Mouse (Mus musculus): Measurements from ENCODE around the gene Nefh.
A peak's percentile ranks its signal among the peaks of the same experiment; 100 is the strongest.

Gene Nefh

DNA sequence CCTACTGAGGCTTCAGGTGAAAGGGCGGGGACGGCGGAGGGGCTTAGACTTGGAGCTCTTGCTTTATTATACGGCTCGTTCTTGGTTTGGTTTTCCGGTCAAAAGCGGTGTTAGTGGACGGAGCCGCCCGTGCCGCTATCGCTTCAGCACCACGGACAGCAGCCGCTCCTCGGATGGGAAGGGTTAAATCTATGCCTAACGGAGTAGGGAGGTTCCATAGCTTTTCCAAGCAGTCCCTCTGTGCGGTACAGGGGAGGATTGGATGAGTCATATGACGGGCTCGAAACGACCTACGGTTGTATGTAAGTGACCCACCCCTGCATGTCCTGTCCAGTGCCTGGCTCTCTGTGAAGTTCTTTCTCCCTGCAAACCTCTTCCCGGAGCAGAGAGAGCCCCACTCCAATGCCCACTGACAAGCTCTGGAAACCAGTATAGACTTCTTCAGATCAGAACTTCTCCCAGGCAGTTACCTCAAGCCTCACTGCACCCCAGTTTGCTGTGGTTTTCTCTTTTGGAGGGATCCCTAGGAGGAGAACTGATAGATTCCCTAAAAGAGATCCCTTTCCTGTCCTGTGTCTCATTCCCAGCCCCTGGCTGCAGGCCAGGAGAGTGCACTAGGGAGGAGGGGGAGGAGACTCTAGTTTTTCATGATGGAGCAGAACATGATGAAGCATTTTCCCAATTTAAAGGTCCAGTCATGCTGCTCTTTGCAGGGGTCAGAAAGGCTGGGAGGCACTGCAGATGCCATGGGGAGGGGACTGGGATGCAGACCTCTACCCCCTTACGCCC, 1.6 kb upstream of the Nefh start:
- no peak for DNase-seq (ENCODE audit: low spot score)

DNA sequence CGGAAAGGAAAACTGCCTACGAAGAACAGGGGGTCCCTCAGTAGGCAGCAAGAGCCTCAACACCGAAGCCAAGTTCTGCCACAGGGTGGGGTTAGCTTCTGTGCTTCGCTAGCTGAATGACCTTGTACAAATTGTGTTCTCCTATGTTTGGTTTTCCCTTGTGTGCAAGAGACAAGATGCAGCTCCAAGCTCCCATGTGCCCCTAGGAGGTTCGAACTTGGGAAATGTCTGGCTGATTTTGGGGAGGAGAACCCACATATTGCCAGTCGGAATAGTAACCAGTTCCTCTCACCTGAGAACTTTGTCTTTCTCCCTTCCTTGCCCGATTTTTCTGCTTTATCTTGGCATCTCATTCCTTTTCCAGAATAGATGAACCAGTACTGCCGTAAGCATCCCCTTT, 928 bp upstream of the Nefh start:
- no peak for DNase-seq (ENCODE audit: low spot score)

DNA sequence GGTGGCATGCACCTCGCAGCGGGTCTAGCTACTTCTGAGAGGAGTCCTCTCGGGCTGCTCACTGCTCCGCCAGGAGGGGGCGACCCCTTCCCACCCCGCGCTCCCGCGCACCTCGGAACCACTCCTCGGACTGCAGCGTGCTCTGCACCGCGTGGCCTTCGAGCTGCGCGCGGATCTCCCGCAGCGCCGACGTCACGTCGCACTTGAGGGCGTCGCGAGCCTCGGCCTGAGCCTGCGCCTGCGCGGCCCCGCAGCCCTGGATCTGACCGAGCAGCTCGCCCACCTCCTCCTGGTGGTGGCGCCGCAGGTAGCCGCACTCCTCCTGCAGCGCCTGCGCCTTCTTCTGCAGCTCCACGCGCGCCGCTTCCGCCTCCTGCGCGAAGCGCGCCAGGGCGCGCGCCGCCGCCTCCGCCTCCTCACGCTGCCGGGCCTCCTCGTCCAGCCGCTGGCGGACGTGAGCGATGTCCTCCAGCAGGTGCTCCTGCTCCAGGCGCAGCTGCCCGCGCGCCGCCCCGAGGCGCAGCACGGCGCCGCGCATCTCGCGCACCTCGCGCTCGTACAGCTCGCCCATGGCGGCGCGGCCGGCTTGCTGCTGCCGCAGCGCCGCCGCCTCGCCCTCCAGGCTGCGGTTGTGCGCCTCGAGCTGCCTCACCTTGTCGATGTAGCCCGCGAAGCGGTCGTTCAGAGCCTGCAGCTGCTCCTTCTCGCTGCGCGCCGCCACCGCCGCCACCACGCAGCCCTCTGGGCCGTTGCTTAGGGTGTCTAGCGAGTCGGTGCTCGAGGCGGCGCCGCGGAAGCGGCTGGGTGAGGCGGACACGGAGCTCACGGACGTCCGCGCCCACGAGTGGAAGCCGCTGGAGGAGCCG, 684 bp downstream of the Nefh start:
- peak; percentile 87 for DNase-seq (ENCODE audit: low spot score)

DNA sequence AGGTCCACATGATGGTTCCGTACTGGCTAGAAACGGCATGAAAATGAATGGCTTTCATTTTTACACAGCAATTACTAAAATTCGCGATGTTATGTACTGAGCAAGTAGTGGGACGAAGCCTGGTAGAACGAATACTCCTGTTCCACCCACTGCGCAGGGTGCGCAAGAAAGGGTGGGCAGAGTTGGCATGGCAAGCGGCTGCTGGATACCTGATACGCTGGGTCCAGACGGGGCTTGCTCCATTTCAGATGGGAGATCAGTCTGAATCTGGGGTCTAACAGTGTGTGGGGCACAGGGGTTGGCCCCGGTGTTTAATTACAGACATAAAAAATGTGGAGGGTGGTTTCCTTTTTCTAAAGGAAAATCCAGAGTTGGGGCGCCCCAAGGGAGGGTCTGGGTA, 1.3 kb downstream of the Nefh start:
- DNase-seq (ENCODE audit: low spot score) = no peak

DNA sequence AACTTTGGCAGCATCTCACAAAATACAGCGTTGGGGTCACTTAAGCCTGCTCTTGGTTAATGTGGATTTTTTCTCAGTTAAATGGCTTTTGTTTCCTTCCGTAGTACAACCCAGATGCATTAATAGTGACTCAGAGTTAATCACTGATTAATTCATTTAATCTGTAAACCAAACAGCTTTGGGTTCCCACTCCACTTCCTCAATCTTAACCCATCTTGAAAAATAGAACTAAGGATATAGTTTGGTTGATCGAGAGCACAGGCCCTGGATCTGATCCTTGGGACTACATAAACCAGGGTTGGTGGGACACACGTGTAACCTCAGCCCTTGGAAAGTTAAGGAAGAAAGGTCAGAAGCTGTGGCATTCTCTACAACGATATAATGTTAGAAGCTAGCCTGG, 11.6 kb downstream of the Nefh start:
- DNase-seq (ENCODE audit: low spot score) = no peak

DNA sequence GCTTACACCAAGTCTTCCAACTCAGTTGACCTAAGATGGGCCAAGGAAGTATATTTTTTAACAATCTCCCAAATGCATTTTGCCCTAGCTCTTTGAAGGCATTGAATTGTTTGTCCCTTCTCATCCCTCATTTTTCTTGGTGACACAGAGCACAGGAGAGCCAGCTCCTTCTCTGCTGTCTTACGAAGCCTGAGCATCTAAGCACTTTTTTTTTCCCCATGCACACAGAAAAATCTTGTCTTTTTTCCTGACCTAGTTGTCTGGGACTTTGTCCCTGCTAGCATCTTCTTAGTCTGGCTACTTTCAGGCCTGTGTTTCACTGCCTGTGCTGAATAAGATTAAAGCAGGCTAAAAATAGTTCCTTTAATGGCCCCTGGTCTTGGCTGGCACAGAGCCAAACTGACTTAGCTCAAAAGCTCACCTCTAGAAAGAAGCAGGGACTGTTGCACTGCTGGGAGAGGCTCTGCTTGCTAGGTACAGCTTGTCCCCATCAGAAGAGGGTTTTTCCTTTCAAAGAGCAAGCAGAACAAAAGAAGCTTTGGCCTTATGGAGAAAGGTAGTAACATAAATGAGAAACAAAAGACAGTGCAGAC, 16.8 kb downstream of the Nefh start:
- no peak for DNase-seq (ENCODE audit: low spot score)

DNA sequence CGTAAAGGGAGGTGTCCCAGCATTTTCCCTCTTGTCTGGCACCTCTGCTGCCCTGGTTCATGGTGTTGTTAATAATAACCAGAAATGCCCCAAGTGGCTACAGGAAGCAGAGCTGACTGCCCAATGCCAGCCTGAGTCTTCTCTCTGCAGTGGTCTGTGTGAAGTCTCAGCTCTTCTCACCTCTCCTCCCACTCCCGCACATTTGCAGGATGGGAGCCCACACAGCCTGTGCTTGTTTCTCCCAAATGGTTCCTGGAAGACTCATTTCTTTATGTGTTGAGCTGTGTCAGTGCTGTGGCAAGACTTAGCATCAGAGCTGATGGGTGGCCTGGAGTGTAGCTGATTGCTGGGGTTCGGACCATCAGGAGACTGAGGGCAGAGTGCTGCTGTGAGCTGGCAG, 20.6 kb downstream of the Nefh start:
- DNase-seq (ENCODE audit: low spot score) = no peak

DNA sequence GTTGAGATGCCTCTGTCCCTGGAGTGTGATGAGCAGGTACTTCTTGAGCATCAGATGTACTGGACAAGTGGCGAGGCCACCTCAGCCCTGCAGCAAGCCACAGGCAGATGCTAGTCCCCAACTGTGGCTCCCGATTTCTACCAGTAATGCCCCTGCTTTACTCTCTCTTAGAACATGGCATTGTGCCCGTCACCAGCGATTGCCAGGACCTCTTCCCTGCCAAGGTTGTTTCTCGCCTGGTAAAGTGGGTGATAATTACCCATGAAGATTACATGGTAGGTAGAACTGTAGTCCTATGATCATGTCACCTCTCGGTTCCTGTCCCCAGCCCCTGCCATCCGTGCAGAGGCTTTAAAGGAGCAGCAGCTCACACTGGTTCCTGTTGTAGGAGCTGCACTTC, 26.1 kb downstream of the Nefh start:
- no peak for DNase-seq (ENCODE audit: low spot score)

DNA sequence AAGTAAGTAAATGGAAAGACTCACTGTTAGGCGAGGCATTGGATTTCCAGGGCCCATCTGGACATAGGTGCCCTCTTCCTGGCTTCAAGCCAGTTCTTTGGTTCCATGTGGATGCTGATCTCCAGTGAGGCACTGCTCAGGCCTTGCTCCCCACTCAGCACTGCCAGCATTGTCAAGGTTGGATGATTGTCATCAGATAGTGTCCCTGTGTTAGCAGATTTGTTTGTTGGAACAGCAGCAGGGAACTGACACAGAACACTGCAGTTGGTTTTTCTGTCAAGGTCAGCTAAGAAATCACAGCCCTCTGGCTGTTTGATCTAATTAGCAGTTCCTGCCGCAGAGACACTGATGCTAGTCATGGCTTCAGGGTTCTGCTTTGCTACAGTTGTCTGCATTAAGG, 26.6 kb downstream of the Nefh start:
- DNase-seq (ENCODE audit: low spot score) = no peak

DNA sequence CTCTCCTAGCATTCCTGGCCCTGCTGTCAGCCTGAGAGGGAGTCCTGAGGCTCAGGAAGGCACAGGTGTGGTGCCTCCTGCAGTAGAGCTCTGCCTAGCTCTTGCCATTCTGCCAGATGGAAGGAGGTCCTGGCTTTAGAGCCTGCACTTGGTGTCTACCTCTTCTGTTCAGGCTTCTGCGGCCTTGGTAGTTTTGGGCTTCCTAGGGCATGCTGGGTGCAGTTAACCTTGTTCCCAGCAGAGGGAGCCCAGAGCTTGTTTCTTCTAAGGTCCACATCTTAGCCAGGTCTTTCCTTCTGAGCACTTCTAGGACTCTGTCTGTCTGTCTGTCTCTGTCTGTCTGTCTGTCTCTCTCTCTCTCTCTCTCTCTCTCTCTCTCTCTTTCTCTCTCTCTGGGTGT, 31.8 kb downstream of the Nefh start:
- DNase-seq (ENCODE audit: low spot score) = peak; percentile 39

DNA sequence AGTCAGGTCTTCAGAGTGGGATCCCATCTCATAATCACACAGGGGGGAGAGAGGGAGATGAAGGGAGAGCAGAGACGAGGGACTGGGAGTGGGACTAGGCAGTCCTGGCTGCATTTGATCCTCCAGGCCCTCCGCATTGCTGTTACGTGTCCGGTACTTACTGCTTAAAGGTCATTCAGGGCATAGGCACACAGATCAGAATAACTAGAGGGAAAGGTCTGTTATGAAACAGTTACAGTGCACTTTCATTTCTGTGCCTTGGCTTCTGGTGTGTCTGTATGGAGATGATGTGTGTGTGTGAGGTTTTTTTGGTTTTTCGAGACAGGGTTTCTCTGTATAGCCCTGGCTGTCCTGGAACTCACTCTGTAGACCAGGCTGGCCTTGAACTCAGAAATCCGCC, 41.6 kb downstream of the Nefh start:
- no peak for DNase-seq (ENCODE audit: low spot score)

DNA sequence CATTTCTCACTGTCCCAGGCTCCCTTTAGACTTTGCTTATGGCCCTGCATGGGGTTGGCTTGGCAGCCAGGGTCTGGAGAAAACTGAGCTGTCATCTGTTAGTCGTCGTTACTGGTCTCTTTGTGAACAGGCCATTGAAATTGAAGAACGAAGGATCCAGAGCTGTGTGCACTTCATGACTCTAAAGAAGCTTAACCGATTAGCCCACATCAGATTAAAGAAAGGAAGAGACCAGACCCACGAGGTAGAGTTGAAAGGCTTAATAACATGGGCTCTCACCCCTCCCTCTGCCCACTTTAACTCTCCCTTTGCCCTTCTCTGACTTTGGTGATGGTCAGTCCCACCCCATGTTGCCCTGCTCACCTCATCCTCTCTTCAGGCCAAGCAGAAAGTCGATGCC, 45.9 kb downstream of the Nefh start:
- no peak for DNase-seq (ENCODE audit: low spot score)

DNA sequence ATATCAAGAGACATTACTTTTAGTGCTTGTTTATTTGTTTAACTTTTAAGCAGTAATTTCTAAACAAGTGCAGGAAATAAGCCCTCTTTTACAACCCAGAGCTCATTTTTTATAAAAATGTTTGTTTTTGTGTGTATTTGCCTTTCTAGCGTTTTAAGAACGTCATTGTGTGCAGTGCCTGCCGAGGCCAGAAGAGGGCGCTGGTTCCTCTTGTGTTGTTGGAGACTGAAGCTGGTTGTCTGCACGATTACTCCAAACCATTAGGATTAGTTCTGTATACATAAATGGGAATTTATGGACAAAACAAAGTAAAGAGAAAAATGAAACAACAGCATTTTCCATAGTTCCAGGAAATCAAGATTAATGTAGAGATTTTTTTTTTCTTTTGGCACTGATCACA, 47.4 kb downstream of the Nefh start:
- no peak for DNase-seq (ENCODE audit: low spot score)

DNA sequence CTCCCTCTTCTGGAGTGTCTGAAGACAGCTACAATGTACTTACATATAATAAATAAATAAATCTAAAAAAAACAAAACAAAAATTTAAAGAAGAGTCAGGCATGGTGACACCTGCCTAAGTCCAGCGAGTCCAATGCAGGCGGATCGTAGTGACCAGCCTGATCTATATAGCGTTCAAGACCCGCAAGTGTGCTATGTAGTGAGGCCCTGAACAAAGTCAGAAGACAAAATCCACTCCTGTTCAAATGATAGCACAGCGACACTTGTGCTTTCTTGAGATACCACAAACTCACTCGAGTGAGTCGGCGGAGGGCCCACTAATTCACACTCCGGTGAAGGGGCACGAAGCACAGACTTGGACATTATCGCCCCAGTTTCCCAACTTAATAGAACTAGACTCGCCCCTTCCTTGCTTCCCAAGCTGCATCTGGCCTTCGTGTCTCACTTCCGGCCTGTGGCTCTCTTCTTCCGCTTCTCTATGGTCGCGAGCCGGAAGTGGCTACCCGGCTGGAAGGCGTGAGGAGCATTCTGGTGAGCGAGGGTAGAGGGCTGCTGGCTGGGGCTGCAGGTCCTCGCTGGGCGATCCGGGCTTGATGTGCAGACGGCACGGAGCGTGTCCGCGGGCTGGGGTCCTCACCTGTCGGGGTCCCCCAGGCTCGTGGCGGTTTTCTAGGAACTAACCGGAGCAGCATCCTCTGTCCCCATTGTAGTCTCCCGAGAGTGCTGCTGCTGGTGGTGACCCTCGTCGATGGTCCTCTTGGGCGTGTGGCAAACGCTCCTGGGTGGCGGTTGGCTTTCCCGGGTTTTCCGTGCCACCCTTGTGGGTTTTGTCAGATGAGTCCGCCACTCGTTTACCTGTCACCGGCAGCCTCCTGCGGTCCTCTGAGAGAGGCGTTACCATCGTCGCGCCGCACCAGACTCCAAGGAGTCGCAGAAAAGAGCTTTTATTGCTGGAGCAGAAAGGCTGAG, 52.7 kb downstream of the Nefh start, which contains the start of gene Thoc5:
Gene Thoc5, plus strand, starts transcription at position 473 of the 969 bp plus-strand sequence.
- peak; percentile 80 for DNase-seq (ENCODE audit: low spot score)
